Mouse (Mus musculus) bone marrow, adult 2 months (tissue): ENCODE results near the gene Rhot2.

Source experiments
- CTCF ChIP-seq: fragments of 200-500 bp; IDR thresholded peaks from 2 replicates; pipeline ENCODE4 v1.5.1; 2011; ENCODE audit warnings: low read length, control low read depth; ENCODE audit not compliant: control insufficient read depth, insufficient read depth
- POLR2A ChIP-seq: fragments of 200-500 bp; IDR thresholded peaks from 2 replicates; pipeline ENCODE4 v1.6.1; 2011; ENCODE audit warnings: low read depth, mild to moderate bottlenecking, control low read depth, low read length, borderline replicate concordance; ENCODE audit not compliant: control insufficient read depth

DNA sequence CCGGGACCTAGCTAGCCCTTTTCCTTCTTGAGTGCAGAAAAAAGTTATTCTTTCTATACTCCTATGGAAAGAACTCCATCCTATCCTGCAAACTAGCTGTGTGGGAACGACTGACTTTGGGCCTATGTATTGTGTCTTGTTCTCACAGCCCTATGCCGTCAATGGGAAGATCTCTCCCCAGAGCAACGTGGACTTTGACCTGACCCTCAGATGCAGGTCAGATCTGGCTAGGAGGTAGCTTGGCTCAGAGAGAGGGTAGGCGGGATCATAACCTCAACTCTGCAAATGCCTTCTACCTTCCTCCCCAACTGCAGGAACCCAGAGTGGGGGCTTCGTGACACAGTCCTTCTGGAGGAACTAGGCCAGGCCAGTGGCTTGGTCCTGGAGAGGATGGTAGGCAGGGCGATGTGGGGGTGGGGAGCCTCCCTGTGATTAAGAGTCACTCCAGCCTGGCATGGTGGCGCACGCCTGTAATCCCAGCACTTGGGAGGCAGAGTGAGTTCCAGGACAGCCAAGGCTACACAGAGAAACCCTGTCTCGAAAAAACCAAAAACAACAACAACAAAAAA is 31.8 kb upstream of the Rhot2 start:
- TF ChIP-seq POLR2A = no peak
- TF ChIP-seq CTCF = no peak
